Mouse (Mus musculus) midbrain, embryonic 16.5 days (tissue): ENCODE results near the gene Cdhr5. TPM values are rescaled to one million over a fixed set of nuclear protein-coding genes. Genes with fewer than 3 reads are reported as not detected.

Experiments
- ATAC-seq: fragments of 200-750 bp; cut with Nextera tagmentation; 2 replicates; pipeline ENCODE4 v1.8.0; 2017; ENCODE audit warnings: moderate TSS enrichment
- H3K27ac ChIP-seq: fragments of 300-500 bp; sonication (generic); 2 replicates; pipeline ENCODE4 v1.5.1; 2014; ENCODE audit warnings: mild to moderate bottlenecking, low read length, mixed read lengths
- H3K27me3 ChIP-seq: fragments of 300-500 bp; sonication (generic); 2 replicates; pipeline ENCODE4 v1.6.1; 2014; ENCODE audit warnings: low read depth, low read length, mixed read lengths; ENCODE audit not compliant: control insufficient read depth, insufficient read depth
- H3K36me3 ChIP-seq: fragments of 300-500 bp; sonication (generic); 2 replicates; pipeline ENCODE4 v1.6.1; 2014; ENCODE audit warnings: mild to moderate bottlenecking, low read length, moderate library complexity, mixed read lengths; ENCODE audit not compliant: control insufficient read depth, insufficient read depth
- H3K4me1 ChIP-seq: fragments of 300-500 bp; sonication (generic); 2 replicates; pipeline ENCODE4 v1.6.1; 2014; ENCODE audit warnings: mild to moderate bottlenecking, low read length, mixed read lengths; ENCODE audit not compliant: control insufficient read depth, insufficient read depth
- H3K4me2 ChIP-seq: fragments of 300-500 bp; sonication (generic); 2 replicates; pipeline ENCODE4 v1.6.1; 2014; ENCODE audit warnings: mild to moderate bottlenecking, low read length, mixed read lengths
- H3K4me3 ChIP-seq: fragments of 300-500 bp; sonication (generic); 2 replicates; pipeline ENCODE4 v1.5.1; 2014; ENCODE audit warnings: low read depth, mild to moderate bottlenecking, low read length, moderate library complexity, mixed read lengths
- H3K9ac ChIP-seq: fragments of 300-500 bp; sonication (generic); 2 replicates; pipeline ENCODE4 v1.6.1; 2014; ENCODE audit warnings: low read depth, low read length, mixed read lengths
- H3K9me3 ChIP-seq: fragments of 300-500 bp; sonication (generic); replicated peaks from 2 replicates; pipeline ENCODE4 v1.6.1; 2014; ENCODE audit warnings: mild to moderate bottlenecking, low read length, mixed read lengths; ENCODE audit not compliant: control insufficient read depth, poor library complexity, severe bottlenecking
- WGBS: fragments of 180-500 bp; shearing (Covaris S2); extraction: QIAGEN DNeasy Blood & Tissue Kit; methylation state at CpG from one replicate; pipeline ENCODE4 v1.1.7; 2014; 5-methylcytosine and 5-hydroxymethylcytosine counted together
- polyA plus RNA-seq: library from polyadenylated mRNA; unstranded; fragments of >200 nt; fragmentation: Nextera tagmentation; extraction: Ambion mirVana; gene quantifications from 2 replicates; pipeline ENCODE4 v1.2.1, GENCODE M21; 2015

Gene Cdhr5
- polyA plus RNA-seq, 1 experiment from 2014 or later, result not detected

- Histone ChIP-seq H3K27ac (no peak overlapping the region), H3K4me3 (no peak overlapping the region), H3K9me3 (no peaks in the 10 kb centered on the region), H3K4me2 (no peak overlapping the region), H3K36me3 (peaks cover 31% of the 10 kb centered on the region), H3K4me1 (no peaks in the 10 kb centered on the region), H3K27me3 (no peaks in the 10 kb centered on the region), H3K9ac (no peak overlapping the region)
- WGBS, result 98% methylated on average over 9 of the region's 9 CpGs
- no peak for ATAC-seq
These were observed 24.8 kb upstream of the Cdhr5 start for GRCm38 (mm10) chr7:141301386-141301785.

GRCm38 (mm10) chr7:141299175-141299574 lies 22.6 kb upstream of the Cdhr5 start:
- WGBS, result 96% methylated on average over 8 of the region's 8 CpGs

GRCm38 (mm10) chr7:141297926-141298650 lies 21.5 kb upstream of the Cdhr5 start:
- ATAC-seq, result no peak

More at GRCm38 (mm10) chr7:141299175-141299574, 22.6 kb upstream of the Cdhr5 start:
- Histone ChIP-seq H3K4me3 (no peak overlapping the region), H3K27me3 (peaks cover 16% of the 10 kb centered on the region), H3K36me3 (peaks cover 17% of the 10 kb centered on the region), H3K4me1 (peaks cover 4% of the 10 kb centered on the region), H3K9ac (no peak overlapping the region), H3K9me3 (no peaks in the 10 kb centered on the region), H3K27ac (no peak overlapping the region), H3K4me2 (no peak overlapping the region)
- ATAC-seq, result no peak

DNA sequence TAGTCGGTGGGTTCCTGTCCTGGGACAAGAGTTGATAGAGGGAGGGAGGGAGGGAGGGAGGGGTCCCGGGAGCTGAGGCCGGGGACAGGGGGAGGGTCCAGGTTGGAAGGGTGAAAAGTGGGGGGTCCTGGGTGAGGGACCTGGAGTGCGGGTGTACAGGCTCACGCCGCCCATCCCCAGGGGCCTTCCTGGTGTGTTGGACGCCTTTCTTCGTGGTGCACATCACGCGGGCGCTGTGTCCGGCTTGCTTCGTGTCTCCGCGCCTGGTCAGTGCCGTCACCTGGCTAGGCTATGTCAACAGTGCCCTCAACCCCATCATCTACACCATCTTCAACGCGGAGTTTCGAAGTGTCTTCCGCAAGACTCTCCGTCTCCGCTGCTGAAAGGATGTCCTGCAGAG lies 17.9 kb upstream of the Cdhr5 start:
- peaks cover 16% of the 10 kb centered on the region for H3K4me1 ChIP-seq
- H3K4me2 ChIP-seq, result peak overlapping the region; percentile 73
- H3K27ac ChIP-seq, result no peak overlapping the region
- H3K27me3 ChIP-seq, result peaks cover 38% of the 10 kb centered on the region
- ATAC-seq, result no peak
- no peaks in the 10 kb centered on the region for H3K36me3 ChIP-seq
- no peaks in the 10 kb centered on the region for H3K9me3 ChIP-seq
- H3K4me3 ChIP-seq, result peak overlapping the region; percentile 35
- no peak overlapping the region; the same call in 1 of the 2 replicates for H3K9ac ChIP-seq
- 7% methylated on average over 21 of the region's 22 CpGs for WGBS

More at GRCm38 (mm10) chr7:141297926-141298650, 21.5 kb upstream of the Cdhr5 start:
- no peaks in the 10 kb centered on the region for H3K9me3 ChIP-seq
- no peak overlapping the region for H3K4me3 ChIP-seq
- H3K9ac ChIP-seq, result no peak overlapping the region
- WGBS, result 87% methylated on average over 3 of the region's 3 CpGs
- H3K27ac ChIP-seq, result no peak overlapping the region
- peaks cover 27% of the 10 kb centered on the region for H3K27me3 ChIP-seq
- H3K36me3 ChIP-seq, result peaks cover 14% of the 10 kb centered on the region
- no peak overlapping the region for H3K4me2 ChIP-seq
- peaks cover 12% of the 10 kb centered on the region for H3K4me1 ChIP-seq

DNA sequence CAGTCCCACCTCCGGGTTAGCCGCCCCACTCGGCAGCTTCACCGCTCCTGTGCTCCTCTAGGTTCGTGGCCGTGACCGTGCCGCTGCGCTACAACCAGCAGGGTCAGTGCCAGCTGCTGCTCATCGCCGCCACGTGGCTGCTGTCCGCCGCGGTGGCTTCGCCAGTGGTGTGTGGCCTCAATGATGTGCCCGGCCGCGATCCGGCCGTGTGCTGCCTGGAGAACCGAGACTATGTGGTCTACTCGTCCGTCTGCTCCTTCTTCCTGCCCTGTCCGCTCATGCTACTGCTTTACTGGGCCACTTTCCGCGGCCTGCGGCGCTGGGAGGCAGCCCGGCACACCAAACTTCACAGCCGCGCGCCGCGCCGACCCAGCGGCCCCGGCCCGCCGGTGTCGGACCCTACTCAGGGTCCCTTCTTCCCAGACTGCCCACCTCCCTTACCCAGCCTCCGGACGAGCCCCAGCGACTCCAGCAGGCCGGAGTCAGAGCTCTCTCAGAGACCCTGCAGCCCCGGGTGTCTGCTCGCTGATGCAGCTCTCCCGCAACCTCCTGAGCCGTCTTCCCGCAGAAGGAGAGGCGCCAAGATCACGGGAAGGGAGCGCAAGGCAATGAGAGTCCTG lies 17.4 kb upstream of the Cdhr5 start:
- Histone ChIP-seq H3K9ac (peak overlapping the region; percentile 30), H3K4me2 (peak overlapping the region; percentile 73), H3K4me1 (peaks cover 16% of the 10 kb centered on the region), H3K27ac (no peak overlapping the region), H3K36me3 (no peaks in the 10 kb centered on the region), H3K4me3 (peak overlapping the region; percentile 35), H3K9me3 (no peaks in the 10 kb centered on the region), H3K27me3 (peaks cover 38% of the 10 kb centered on the region)
- WGBS, result under 1% methylated on average over 47 of the region's 53 CpGs
- ATAC-seq, result 0 out of 2 replicates have a peak, but pooled peaks have one; percentile 23

- Histone ChIP-seq H3K27me3 (peaks cover 38% of the 10 kb centered on the region), H3K9ac (no peak overlapping the region; the same call in 1 of the 2 replicates), H3K4me2 (peak overlapping the region; percentile 92), H3K9me3 (no peaks in the 10 kb centered on the region), H3K36me3 (no peaks in the 10 kb centered on the region), H3K4me3 (peak overlapping the region; percentile 51; the same call in 1 of the 2 replicates), H3K27ac (no peak overlapping the region), H3K4me1 (peaks cover 16% of the 10 kb centered on the region)
- WGBS, result 27% methylated on average over 15 of the region's 15 CpGs
- no peak for ATAC-seq
These were observed 16.2 kb upstream of the Cdhr5 start for GRCm38 (mm10) chr7:141292583-141293388.

GRCm38 (mm10) chr7:141291921-141292582 lies 15.5 kb upstream of the Cdhr5 start, which contains the start of gene Drd4:
Gene Drd4, plus strand, starts transcription at chr7:141292006.
- H3K27me3 ChIP-seq, result peaks cover 38% of the 10 kb centered on the region
- WGBS, result 1% methylated on average over 46 of the region's 46 CpGs

GRCm38 (mm10) chr7:141288042-141288441 lies 11.5 kb upstream of the Cdhr5 start:
- no peak overlapping the region for H3K4me2 ChIP-seq
- H3K27me3 ChIP-seq, result peaks cover 11% of the 10 kb centered on the region
- H3K9ac ChIP-seq, result no peak overlapping the region
- H3K4me3 ChIP-seq, result no peak overlapping the region
- no peaks in the 10 kb centered on the region for H3K36me3 ChIP-seq
- peaks cover 4% of the 10 kb centered on the region for H3K4me1 ChIP-seq
- WGBS, result 85% methylated on average over 3 of the region's 3 CpGs
- no peak for ATAC-seq
- no peak overlapping the region for H3K27ac ChIP-seq
- H3K9me3 ChIP-seq, result no peaks in the 10 kb centered on the region

More at GRCm38 (mm10) chr7:141291921-141292582, 15.5 kb upstream of the Cdhr5 start, which contains the start of gene Drd4:
- Histone ChIP-seq H3K9me3 (no peaks in the 10 kb centered on the region), H3K4me3 (peak within 1 kb of the TSS; percentile 51), H3K9ac (peak within 1 kb of the TSS; percentile 72), H3K36me3 (no peaks in the 10 kb centered on the region), H3K4me1 (peaks cover 16% of the 10 kb centered on the region), H3K27ac (no peak within 1 kb of the TSS), H3K4me2 (peak within 1 kb of the TSS; percentile 92)
- peak; percentile 70 for ATAC-seq
